Mouse (Mus musculus) brain, embryonic 14.5 days (tissue): ENCODE measurements around the gene Cabp2. TPM values are rescaled to one million over a fixed set of nuclear protein-coding genes. Genes with fewer than 3 reads are reported as not detected.
"Not testable (repeated sequence)": the region's sequence is repeated elsewhere in the genome, so short reads cannot be mapped to it uniquely, and the experiment has no call there.

Source experiments
- DNase-seq: peaks from one replicate; pipeline ENCODE4 v3.0.0-alpha.2; 2011; ENCODE audit warnings: low read depth
- CTCF ChIP-seq: fragments of 200-500 bp; IDR thresholded peaks from 2 replicates; pipeline ENCODE4 v1.5.1; 2012; ENCODE audit warnings: inconsistent platforms, mild to moderate bottlenecking, moderate library complexity, borderline replicate concordance; ENCODE audit not compliant: insufficient read depth, insufficient read length; ENCODE audit errors: extremely low read depth
- POLR2A ChIP-seq: fragments of 200-500 bp; IDR thresholded peaks from 2 replicates; pipeline ENCODE4 v1.6.1; 2012; ENCODE audit warnings: mild to moderate bottlenecking, inconsistent platforms, borderline replicate concordance; ENCODE audit not compliant: poor library complexity, insufficient read depth, insufficient read length, severe bottlenecking; ENCODE audit errors: extremely low read depth
- polyA plus RNA-seq: library from polyadenylated mRNA; depleted of rRNA; stranded (reverse); fragments of >200 nt; gene quantifications from 2 replicates; pipeline ENCODE4 v1.2.3, GENCODE M21; 2012; rRNA removed

Cabp2 gene
- polyA plus RNA-seq, 1 experiment, result not detected

GRCm38 (mm10) chr19:4135963-4136345 lies 54.6 kb downstream of the Cabp2 start:
- TF ChIP-seq CTCF, result peak; percentile 16; the same call in 1 of the 2 replicates
- DNase-seq, result not testable (repeated sequence)

DNA sequence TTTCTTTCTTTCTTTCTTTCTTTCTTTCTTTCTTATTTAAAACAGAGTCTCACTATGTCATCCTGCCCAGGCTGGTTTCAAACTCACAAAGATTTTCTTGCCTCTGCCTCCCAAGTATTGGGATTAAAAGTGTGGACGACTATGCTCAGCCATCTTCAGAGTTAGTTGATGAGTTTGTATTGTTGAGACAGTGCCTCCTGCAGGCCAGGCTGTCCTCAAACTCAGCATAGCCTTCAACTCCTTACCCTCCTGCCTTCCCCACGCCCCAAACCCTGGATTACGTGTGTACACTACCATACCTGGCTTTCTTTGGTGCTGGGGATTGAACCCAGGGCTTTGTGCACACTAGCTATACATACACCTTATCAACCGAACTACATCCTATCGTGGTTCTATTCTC lies 55.1 kb downstream of the Cabp2 start:
- DNase-seq, result no peak

More for the DNA sequence above, 55.1 kb downstream of the Cabp2 start:
- TF ChIP-seq CTCF (no peak), POLR2A (no peak)

Other genes starting within 250 kb of the Cabp2 start
- 79.9 and 89.6 TPM in 2 replicates for gene Chka, start 229.8 kb upstream of the Cabp2 start, polyA plus RNA-seq
- gene Tcirg1, start 174.4 kb upstream of the Cabp2 start, polyA plus RNA-seq, result 31.4 and 45.2 TPM in 2 replicates
- gene Ndufs8, start 168.8 kb upstream of the Cabp2 start, polyA plus RNA-seq, result 184 and 218 TPM in 2 replicates
- 1.2 and 1.8 TPM in 2 replicates for gene Aldh3b1, start 151.8 kb upstream of the Cabp2 start, polyA plus RNA-seq
- 12.3 and 13.4 TPM in 2 replicates for gene Unc93b1, start 146.4 kb upstream of the Cabp2 start, polyA plus RNA-seq
- gene Aldh3b3, start 122.9 kb upstream of the Cabp2 start, polyA plus RNA-seq, result 0.01 and 0.05 TPM in 2 replicates
- gene Aldh3b2, start 109.2 kb upstream of the Cabp2 start, polyA plus RNA-seq, result 1.1 and 1.3 TPM in 2 replicates
- gene Acy3, start 95.0 kb upstream of the Cabp2 start, polyA plus RNA-seq, result 2.5 and 2.7 TPM in 2 replicates
- 0.16 and 0.46 TPM in 2 replicates for gene Tbx10, start 88.8 kb upstream of the Cabp2 start, polyA plus RNA-seq
- gene Nudt8, start 81.0 kb upstream of the Cabp2 start, polyA plus RNA-seq, result 16.4 and 17.5 TPM in 2 replicates
- gene Gm49405, start 81.0 kb upstream of the Cabp2 start, polyA plus RNA-seq, result 8.3 and 9.0 TPM in 2 replicates
- gene Doc2g, start 78.3 kb upstream of the Cabp2 start, polyA plus RNA-seq, result 18.4 and 22.7 TPM in 2 replicates
- gene Ndufv1, start 68.8 kb upstream of the Cabp2 start, polyA plus RNA-seq, result 174 and 194 TPM in 2 replicates
- 266 and 307 TPM in 2 replicates for gene Gstp1, start 43.6 kb upstream of the Cabp2 start, polyA plus RNA-seq
- 2.9 and 9.0 TPM in 2 replicates for gene Gstp2, start 35.6 kb upstream of the Cabp2 start, polyA plus RNA-seq
- gene Gstp3, start 22.0 kb upstream of the Cabp2 start, polyA plus RNA-seq, result not detected in 2 replicates
- 56.1 and 82.2 TPM in 2 replicates for gene Cdk2ap2, start 15.6 kb downstream of the Cabp2 start, polyA plus RNA-seq
- 149 and 158 TPM in 2 replicates for gene Pitpnm1, start 18.4 kb downstream of the Cabp2 start, polyA plus RNA-seq
- 80.0 and 88.6 TPM in 2 replicates for gene Aip, start 44.3 kb downstream of the Cabp2 start, polyA plus RNA-seq
- gene Gpr152, start 58.2 kb downstream of the Cabp2 start, polyA plus RNA-seq, result 0.08 TPM in 2 replicates
- gene Cabp4, start 62.5 kb downstream of the Cabp2 start, polyA plus RNA-seq, result 0.05 and 0.19 TPM in 2 replicates
- gene Coro1b, start 67.0 kb downstream of the Cabp2 start, polyA plus RNA-seq, result 210 and 237 TPM in 2 replicates
- 1.5 and 2.0 TPM in 2 replicates for gene Ptprcap, start 72.0 kb downstream of the Cabp2 start, polyA plus RNA-seq
- 59.5 and 87.7 TPM in 2 replicates for gene Rps6kb2, start 81.8 kb downstream of the Cabp2 start, polyA plus RNA-seq
- gene Carns1, start 93.9 kb downstream of the Cabp2 start, polyA plus RNA-seq, result 4.1 and 4.3 TPM in 2 replicates
- gene Tbc1d10c, start 109.7 kb downstream of the Cabp2 start, polyA plus RNA-seq, result 1.8 and 2.2 TPM in 2 replicates
- 426 and 472 TPM in 2 replicates for gene Ppp1ca, start 110.5 kb downstream of the Cabp2 start, polyA plus RNA-seq
- gene Rad9a, start 120.1 kb downstream of the Cabp2 start, polyA plus RNA-seq, result 32.7 and 49.1 TPM in 2 replicates
- 2.3 and 3.7 TPM in 2 replicates for gene Clcf1, start 132.7 kb downstream of the Cabp2 start, polyA plus RNA-seq
- gene AC109138.7, start 132.8 kb downstream of the Cabp2 start, polyA plus RNA-seq, result not detected in 2 replicates
- 23.6 and 36.5 TPM in 2 replicates for gene Pold4, start 150.3 kb downstream of the Cabp2 start, polyA plus RNA-seq
- gene Ssh3, start 187.6 kb downstream of the Cabp2 start, polyA plus RNA-seq, result 50.4 and 57.5 TPM in 2 replicates
- 53.4 and 54.2 TPM in 2 replicates for gene Ankrd13d, start 201.6 kb downstream of the Cabp2 start, polyA plus RNA-seq
- gene Grk2, start 224.6 kb downstream of the Cabp2 start, polyA plus RNA-seq, result 114 and 119 TPM in 2 replicates